Mouse (Mus musculus) CD4-positive helper T cell, adult 2 months (primary cell): ENCODE results near the gene Tmem30c.
A peak's percentile ranks its signal among the peaks of the same experiment; 100 is the strongest.
"Not testable (repeated sequence)": the region's sequence is repeated elsewhere in the genome, so short reads cannot be mapped to it uniquely, and the experiment has no call there.

Source experiments
- DNase-seq: peaks from one replicate; pipeline ENCODE4 v3.0.0-alpha.2; 2012; ENCODE audit warnings: low read depth, missing footprints, low spot score

Gene Tmem30c

DNA sequence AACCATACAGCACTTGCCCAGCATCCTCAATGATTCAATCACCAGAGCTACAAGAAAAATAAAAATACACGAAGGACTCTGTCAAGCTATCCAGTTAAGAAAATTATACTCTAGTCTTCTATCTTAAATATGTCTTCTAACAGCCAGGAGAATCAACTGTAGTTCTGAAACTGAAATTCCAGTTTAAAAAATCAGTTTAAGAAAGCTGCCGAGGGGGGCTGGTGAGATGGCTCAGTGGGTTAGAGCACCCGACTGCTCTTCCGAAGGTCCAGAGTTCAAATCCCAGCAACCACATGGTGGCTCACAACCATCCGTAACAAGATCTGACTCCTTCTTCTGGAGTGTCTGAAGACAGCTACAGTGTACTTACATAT is 60.7 kb downstream of the Tmem30c start:
- DNase-seq = not testable (repeated sequence)

DNA sequence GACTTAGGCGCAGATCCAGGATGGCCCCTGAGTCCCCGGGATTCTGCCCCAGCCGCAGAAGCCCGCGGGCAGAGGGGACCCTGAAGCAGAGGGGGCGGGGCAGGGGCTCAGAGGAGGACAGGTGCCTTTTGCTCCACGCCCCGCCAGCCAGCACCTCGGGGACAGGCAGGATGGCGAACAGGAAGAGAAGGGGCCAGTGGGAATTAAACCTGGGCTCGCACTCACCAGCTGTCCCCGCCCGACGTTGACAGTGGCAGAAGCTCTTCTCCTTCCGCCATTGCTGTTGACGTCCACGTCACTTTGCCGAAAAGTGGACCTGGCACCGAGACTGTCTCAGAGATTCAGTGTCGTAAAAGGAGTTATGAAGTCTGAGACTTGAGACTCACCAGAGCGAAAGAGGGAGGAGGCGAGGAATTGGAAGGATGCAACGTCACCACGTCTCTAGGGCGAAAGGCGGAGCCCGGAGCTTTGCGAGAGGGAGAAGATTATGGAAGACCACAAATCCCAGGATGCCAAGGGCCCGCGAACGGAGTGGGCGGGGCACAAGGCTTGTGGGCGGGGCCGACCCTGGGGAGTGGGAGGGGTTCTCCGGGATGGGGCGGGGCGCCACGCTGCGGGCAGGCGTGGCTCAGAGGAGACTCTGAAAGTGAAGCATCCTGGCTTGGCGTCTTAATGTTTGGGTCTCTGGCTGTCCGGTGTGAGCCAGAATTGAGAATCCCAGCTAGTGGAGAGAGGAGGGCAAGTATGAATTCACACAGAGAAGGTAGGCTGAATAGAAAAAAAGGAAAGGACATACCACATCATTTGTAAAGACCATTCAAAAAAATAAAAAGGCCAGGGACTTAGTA is 61.4 kb downstream of the Tmem30c start, which contains the start of gene Tbc1d23:
Gene Tbc1d23, minus strand, starts transcription at position 416 of the 848 bp plus-strand sequence.
- DNase-seq = peak; percentile 99

DNA sequence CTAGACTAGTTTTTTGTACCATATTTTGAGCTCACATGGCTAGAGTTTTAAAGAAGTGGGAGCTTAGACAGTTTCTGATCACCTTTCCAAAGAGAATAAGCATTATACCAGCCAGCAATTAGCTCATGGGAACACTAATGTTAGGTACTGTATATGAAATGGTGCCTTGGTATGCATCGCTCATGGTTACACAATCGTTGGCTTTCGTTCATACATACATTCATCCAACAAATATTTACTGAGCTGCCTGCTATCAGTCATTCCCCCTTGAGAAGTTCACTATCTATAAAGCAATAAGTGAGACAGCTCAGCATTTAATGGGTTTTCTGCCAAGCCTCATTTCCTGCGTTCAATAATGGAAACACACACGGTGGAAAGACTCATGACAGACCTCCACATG is 66.2 kb downstream of the Tmem30c start:
- no peak for DNase-seq

DNA sequence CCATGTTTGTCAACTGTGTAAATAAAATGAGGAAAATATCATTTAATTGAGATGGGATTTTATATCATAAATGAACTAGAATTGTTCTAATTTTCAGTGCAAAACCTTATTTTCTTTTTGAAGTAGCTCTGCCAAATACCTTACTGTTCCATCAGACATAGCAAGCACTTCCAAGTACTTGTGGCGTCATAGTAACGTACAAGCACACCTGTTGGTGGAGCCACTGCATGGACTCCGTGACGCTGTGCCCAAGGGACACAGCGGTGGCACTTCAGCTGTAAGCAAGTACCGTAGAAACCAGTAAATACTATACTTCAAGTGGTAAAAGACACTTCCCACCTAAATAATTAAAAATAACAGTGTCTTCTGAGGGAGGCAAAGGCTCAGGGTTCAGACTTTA is 72.3 kb downstream of the Tmem30c start:
- DNase-seq = no peak
